Mouse (Mus musculus): ENCODE data around the gene Gm4131.

The Gm4131 gene

DNA sequence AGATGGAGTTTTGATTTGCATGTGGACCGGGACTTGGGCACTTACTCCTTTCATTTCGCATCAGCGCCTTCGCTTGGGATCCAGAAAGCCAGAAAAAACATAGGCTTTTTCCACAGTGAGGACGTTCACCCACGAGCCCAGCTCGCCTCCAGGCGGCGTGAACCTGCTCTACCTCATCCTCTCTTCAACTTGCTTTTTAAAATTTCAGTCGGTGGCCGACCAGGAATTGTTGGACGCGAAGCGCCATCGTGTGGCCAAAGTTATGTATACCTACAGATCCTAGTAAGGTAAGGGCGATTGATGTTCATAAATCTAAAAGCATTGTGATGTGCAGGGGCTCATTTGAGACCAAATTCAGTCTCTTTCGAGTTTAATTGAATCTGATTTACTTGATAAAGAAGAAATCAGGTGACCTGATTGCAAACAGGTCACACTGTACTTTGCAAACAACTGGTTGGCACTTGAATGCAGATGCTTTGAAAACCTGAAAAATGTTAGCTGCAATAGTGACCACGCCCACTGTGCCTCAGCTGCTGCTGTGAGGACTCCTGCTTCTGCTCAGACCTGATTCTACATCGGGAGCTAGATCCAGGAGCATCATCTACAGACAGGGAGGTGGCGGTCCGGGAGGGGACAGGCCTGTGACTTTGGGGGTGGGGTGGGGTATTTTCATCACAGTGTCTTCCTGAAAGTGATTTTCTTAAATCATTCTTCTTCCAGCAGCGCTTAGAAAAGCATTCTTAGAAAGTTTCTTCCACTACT lies 109.1 kb downstream of the Gm4131 start:
- WGBS: 15% methylated on average over 22 of the region's 22 CpGs

DNA sequence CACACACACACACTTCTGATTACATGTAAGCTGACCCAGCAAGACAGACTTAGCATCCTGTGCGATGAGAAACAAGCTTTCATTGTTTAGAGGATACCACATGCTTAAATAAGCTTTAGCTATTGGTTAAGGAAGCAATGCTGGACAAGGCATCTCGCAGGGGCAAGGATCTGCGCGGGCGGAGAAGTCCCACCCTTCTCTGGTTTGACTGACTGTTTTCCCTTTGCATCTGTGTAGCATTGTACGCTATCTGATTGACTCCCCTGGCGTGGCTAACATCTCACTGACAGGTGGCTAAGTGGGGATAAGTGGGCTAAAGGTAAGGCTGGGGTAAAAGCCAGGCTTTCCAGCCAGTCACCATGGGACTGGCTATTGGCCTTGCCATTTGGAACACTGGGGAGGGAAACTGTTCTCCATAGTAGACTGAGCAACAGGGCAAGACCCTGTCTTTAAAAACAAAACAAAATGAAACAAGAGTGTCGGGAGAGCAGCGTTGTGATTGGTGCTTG lies 110.4 kb downstream of the Gm4131 start, which contains the start of gene Gucy1b2:
TSS of gene Gucy1b2 (minus strand) at position 51 of the 509 bp plus-strand sequence.
- WGBS: 44% methylated on average over 9 of the region's 9 CpGs

DNA sequence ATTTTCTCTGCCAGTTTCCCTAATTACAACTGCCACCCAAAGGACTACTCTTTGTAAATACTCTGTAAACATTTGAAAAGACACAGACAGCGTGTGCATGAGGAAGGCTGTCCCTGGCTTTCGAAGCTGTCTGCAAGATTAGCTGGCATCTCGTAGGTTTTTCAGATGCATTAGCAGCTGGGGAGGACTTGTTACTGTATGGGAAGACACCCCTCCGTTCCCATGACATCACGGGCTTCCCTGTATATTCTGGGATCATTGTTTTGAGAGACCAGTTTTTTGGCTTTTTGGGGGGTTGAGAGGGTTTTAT lies 111.2 kb downstream of the Gm4131 start:
- 41% methylated on average over 5 of the region's 5 CpGs for WGBS

DNA sequence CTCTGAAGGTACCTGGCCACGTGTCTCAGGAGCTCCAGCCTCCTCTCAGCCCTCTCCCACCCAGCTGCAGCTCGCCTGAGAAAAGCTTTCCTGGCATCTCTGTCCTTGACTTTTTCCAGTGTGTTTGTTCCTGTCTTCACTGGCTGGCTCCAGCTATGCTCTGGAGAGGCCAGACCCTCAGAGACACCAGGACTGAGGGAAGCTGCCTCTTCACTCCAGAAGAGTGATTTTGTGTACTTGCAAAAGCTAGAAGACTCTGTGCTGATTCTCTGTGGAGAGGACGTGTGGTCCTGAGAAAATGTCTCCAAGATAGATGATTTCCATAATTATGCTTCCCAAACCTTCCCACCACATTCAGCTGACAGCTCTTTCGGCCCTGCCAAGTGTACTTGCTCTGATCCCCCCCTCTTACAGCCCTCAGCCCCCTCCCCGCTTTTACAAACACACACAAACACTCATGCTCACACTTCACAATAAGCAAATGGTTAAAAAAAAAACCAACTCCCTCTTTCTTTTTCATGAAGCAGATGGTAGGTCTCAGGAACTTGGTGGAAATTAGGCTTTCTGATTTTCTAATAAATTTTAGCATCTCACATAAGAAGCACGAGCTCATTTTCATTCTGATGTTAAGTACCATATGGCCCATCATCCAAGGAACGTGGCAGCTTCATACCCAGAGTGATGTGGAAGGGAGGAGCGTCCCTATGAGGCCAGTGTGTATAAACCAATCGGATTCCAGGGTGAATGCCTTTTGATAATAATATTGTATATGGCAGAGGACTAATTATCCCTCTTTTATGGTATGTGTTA lies 111.8 kb downstream of the Gm4131 start:
- 50% methylated on average over 9 of the region's 9 CpGs for WGBS

DNA sequence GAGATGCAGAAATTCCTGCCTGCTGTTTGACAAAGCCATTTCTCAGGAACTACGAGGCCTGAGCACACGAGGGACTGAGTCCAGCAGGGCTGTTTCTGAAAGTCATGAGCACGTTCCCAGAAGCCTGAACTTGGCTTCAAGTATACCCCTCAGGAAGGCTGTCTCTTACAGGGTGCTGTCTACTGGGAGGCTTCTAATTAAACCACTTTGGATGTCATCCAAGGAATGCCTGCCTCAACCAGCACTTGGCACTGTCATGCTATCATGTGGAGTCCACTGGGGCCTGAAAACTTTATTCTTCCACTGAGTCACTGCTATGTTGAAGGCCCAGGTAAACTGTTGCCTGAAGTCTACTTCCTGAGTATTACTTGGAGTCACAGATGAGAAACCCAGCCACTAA lies 112.6 kb downstream of the Gm4131 start:
- 64% methylated on average over 3 of the region's 3 CpGs for WGBS

DNA sequence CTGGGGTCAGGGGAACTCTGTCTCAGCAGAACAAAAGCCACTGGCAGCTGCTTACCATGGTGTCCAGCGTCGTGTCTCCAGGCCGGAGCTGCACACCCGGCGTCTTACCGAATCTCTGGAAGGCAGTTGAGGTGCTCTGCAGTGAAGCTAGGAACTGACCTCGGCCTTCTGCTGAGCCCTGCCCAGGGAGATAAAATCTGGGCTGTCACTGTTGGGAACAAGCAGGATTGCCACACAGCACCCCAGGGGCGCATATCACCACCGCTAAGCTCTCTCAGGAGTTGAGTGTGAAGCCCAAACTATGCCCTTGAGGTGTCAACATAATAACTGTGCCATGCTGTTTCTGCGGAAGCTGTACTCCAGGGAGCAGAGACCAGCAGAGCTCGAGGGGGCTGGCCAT lies 113.4 kb downstream of the Gm4131 start:
- 90% methylated on average over 11 of the region's 11 CpGs for WGBS

DNA sequence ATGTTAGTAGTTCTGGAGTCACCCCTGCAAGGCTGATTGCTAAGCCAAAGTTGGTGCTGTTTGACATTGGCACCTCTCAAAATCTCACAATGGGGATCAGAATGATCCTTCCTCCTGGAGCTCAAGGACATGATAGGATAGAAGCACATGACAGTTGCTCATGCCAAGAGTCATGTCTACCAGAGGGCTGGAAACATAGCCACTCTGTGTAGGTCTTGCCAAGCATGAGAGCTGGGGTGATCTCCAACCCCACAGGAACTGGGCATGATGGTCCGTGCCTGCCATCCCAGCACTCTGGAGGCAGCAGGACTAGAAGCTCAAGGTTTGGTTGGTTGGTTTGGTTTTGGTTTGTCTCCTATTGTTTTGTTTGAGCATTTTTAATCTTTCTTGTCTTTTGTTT lies 116.0 kb downstream of the Gm4131 start:
- WGBS: 92% methylated on average over 1 of the region's 1 CpGs

DNA sequence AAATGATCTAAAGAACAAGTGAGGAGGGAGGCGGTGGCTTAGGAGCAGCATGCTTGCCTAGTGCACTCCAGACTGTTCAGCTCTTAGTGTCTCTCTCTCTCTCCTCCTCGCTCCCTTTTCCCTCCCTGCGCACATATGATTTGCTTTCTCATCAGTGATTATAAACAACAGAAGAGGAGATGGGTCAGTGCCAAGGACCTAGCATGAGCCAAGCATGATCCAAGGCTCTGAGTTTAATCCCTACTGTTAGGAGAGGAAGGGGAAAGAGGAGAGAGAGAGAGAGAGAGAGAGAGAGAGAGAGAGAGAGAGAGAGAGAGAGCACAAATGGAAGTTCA lies 119.5 kb downstream of the Gm4131 start:
- 85% methylated on average over 3 of the region's 3 CpGs for WGBS

DNA sequence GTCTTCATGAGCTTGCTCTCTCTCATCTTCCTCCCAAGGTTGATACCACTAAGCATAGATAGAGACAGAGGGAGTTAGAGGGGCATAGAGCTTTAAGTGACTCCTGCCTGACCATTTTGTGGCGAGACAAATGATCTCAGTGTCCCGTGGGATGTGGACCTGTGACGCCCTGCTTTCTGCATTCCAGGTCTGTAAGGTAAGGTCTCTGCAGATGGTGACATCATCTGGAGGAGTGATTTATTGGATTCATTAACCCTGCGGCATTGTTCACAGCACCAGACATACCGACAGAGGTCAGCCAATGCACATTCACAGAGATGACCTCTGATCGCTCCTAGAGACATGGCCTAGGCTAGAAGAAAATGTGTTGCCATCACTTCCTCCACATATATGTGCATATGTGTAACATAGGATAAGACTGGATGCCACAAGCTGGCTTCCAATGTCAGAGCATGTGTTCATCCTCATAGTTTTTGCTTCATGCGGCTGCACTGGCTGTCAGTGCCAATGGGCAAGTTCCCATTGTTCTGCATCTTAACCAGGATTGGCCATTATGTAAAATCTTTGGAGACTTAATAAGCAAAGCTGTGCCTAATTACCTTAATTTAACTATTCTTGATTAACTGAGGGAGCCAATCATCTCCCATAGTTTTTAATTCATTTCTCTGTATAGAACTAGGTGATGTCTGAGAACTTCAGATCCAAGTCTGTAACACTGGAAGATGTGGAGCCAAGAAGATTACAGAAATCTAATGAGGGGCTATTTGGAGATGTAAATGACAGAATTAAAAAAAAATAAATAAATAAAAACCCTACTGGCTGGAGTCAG lies 120.1 kb downstream of the Gm4131 start:
- WGBS: 87% methylated on average over 7 of the region's 7 CpGs

DNA sequence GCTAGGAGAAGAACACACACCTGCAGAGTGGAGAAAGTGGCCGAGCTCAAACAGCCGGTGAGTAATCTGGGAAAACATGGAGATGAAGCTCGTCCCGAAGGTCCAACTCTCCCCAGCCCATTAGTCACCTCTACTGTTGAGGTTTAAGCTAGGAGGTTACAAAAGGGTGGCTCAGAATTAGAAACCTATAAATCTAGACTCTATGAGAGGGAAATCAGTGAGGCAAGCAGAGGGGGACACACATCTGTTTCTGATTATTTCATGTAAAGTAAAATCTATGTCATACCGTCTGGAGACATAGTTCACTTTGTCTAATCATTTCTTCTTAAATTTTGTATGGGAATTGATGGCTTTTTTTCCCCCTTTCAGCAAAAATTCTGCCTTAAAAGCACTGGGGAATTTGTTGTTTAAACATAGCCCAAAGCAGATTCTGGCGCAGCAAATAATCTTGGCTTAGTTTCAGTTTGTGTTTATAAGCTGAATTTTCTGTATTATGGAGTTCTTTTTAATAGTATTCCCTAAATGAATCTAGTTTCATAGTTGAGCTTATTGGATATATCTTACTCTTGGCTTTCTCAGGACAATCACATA lies 122.8 kb downstream of the Gm4131 start:
- WGBS: 86% methylated on average over 6 of the region's 6 CpGs

DNA sequence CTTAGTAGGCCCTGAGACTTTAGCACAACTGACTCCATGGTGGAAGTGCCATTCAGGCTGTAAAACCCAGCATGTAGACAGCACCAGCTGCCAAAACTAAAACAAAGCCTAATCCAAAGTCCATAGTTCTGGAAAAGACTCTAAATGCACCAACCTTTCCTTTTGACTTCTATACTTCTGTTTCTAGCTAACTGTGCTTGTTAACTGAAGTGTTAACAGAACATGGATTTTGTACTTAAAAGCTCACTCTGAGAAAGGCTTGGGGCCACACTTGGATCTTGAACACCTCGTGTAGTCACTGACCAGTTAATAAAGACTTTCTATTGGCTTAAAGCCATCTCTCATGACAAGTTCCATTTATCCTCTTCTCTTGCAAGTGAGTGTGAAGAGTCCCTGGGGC lies 123.8 kb downstream of the Gm4131 start:
- 86% methylated on average over 1 of the region's 1 CpGs for WGBS

DNA sequence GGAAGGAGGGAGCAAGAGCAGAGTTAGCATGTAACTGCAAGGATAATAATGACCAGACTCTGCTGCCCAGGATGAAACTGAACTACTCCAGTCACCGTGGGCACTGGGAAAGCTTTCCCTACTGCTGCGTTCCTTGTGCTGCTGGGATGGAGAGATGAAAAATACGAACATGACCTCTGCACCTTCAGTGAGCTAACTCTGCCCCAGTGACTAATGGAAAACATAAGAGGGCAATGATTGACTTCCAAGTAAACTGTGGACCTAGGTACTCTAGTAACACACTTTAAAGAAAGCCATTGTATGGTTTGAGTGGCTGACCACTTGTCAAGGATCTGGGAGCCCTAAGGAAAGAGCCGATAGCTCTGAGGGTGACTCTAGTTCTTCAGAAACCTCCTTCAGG lies 128.5 kb downstream of the Gm4131 start:
- WGBS: 94% methylated on average over 4 of the region's 4 CpGs

DNA sequence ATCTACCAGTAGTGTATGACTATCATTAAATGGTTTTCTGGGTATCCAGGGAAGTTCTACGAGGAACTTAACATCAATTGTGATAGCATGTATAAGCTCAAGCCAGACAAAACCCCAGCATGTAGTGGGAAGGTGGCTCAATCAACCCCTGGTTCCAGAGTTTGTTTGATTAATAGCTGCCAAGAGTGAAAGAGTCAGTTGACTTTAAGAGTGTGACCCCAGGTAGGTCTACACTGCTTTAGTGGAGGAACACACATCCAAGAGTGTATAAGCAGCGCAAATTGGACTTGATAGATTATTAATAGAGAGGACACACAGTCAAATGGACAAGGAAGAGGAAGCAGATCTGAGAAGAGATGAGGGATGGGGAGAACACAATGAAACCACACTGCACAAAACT lies 128.9 kb downstream of the Gm4131 start:
- WGBS: 99% methylated on average over 2 of the region's 2 CpGs

DNA sequence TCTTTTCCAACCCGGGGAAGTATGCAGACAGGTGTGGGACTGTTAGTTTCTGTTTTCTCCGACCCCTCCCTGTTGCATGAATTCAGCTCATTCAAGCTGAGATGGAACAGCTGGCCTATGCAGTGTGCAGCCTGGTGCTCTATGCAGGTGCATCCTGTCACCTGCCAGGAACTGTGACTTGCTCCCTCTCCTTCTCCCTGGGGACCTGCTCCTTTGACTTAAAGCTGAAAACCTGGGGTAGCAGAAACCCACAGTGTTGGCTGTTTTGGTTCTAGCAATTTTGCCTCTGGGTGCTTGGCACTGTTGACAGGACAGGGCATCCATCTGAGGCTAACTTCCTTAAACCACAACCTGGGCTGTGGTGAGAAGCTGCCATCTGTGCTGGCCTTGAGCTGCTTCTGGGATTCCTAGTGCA lies 141.4 kb downstream of the Gm4131 start:
- 64% methylated on average over 2 of the region's 2 CpGs for WGBS

DNA sequence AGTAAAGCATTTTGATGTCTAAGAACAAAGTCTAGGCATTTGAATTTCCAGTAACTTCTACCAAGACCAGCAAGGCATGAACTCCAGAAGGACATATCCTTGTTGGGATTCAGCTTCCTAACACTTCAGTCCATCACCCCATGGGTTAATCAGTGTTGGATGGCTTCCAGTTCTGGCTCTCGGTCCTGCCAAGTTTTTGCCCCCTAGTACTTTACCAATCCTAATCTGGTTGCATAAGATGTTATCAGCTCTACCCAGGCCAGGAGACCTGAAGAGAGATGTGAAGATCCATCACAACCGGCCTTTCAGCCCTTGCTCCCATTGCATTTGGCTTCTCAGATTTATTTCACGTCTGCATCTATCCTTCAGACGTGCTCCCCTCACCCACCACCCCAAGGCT lies 144.5 kb downstream of the Gm4131 start:
- WGBS: 62% methylated on average over 4 of the region's 4 CpGs

DNA sequence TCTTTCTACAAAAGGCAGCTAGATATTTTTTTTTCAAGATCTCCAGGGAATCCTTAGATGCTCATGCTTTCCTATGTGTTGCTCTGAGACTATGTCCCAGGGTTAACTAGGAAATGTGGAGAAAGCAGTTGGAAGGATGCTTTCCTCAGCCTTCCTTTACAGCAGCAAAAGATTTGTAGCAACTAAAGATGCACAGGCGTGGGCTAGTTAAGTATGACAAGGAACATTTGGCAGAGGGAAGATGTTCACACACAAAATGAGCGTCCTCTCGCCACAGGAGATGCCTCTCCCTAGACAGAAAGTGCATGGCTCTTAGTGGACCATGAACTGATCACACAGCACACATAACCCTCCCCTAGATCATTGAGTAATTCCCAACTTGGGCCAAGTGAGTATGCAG lies 149.2 kb downstream of the Gm4131 start:
- 51% methylated on average over 3 of the region's 3 CpGs for WGBS

DNA sequence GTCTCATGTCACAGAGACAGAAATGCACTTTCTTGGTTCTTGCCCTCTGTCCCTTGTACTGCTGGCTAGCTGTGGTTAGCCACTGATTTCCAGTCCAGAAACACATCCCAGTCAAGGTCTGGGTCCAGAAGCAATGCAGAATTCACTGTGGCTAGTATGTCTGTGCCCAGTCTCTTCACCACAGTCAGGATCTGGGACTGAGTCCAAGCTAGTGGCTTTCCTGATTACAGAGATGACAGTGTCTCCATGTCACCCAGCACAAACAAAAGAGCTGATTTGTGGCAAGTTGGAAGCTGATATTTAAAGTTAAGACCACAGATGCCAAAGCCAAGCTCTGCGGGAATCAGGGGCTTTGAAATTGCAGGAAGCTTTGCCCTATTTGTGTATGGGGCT lies 150.0 kb downstream of the Gm4131 start:
- 41% methylated on average over 1 of the region's 1 CpGs for WGBS

DNA sequence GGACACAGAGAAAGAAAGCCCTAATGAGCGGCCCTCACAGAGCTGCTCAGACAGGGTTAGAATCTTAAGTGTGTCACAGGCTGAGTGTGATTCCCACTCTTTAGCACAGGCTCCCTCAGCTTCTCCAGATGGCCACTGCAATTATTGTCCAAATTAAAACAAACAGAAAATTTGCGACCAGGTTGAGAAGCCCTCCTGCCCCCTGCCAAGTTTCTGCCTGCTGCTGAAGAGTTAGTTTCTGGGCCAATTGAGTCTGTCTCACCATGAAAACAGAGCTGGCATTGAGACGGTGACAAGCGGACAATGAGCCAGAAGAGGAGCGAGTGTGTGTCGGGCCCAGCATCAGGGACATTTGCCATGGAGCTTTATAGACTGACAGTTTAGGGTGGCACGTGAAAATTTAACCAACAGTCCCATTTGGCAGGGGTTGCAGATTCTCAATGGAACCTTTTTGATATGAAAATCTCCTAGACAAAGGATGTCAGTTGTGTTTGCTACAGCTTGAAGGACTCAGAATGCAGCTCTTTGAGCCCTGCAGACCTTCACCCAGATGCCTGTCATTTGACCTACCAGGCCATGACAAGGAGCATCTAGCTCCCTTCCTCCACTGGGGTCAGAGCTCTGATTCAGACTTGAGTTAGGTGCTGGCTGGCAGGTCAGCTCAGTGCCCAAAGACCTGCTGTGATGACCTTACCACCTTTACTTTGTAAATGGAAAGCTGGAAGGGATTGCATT lies 150.5 kb downstream of the Gm4131 start:
- 60% methylated on average over 7 of the region's 7 CpGs for WGBS

Data from cerebral cortex, adult 2 months (tissue).